Mouse (Mus musculus) lung, postnatal 0 days (tissue): Measurements from ENCODE around the gene Shc1.

ENCODE experiments used
- CTCF ChIP-seq: IDR thresholded peaks from 2 replicates; pipeline ENCODE4 v1.5.1; 2016; ENCODE audit warnings: antibody characterized with exemption, mild to moderate bottlenecking
- EP300 ChIP-seq: IDR thresholded peaks from 2 replicates; pipeline ENCODE4 v1.6.1; 2016; ENCODE audit warnings: antibody characterized with exemption, mild to moderate bottlenecking, control low read depth

- TF ChIP-seq CTCF (no peak), EP300 (no peak)
Observed at GRCm38 (mm10) chr3:89373581-89374231, 44.5 kb upstream of the Shc1 start.
